Mouse (Mus musculus) olfactory bulb, adult 2 months (tissue): ENCODE measurements around the gene Gm17535.
"Not testable (repeated sequence)": the region's sequence is repeated elsewhere in the genome, so short reads cannot be mapped to it uniquely, and the experiment has no call there.

Source experiments
- CTCF ChIP-seq: fragments of 200-500 bp; IDR thresholded peaks from 2 replicates; pipeline ENCODE4 v1.5.1; 2012; ENCODE audit warnings: low read depth, mild to moderate bottlenecking, low read length, moderate library complexity; ENCODE audit not compliant: insufficient read depth
- POLR2A ChIP-seq: fragments of 200-500 bp; IDR thresholded peaks from 2 replicates; pipeline ENCODE4 v1.6.1; 2012; ENCODE audit warnings: mild to moderate bottlenecking, low read depth, low read length, moderate library complexity; ENCODE audit not compliant: insufficient read depth

GRCm38 (mm10) chr9:3036577-3036976, 2.2 kb downstream of the Gm17535 start, which contains the start of gene Gm10715:
- TF ChIP-seq POLR2A, CTCF: not testable (repeated sequence)
